Mouse (Mus musculus) frontal cortex, postnatal 14 days (tissue): ENCODE measurements around the gene Hnrnpu.
"Not testable (repeated sequence)": the region's sequence is repeated elsewhere in the genome, so short reads cannot be mapped to it uniquely, and the experiment has no call there.

Experiments
- DNase-seq, 2 experiments: peaks; one replicate each; pipeline ENCODE4 v3.0.0; 2022; ENCODE audit warnings: low spot score in 2 of 2

The Hnrnpu gene

GRCm38 (mm10) chr1:178310128-178310527 is 27.5 kb downstream of the Hnrnpu start:
- no peak for DNase-seq

GRCm38 (mm10) chr1:178309487-178309886 is 28.1 kb downstream of the Hnrnpu start:
- DNase-seq = no peak

- DNase-seq = peak; percentile 46 to 70
Observed at GRCm38 (mm10) chr1:178303425-178303824, 34.2 kb downstream of the Hnrnpu start.

- DNase-seq = not testable (repeated sequence)
Observed at GRCm38 (mm10) chr1:178301261-178301660, 36.3 kb downstream of the Hnrnpu start.

- no peak for DNase-seq
Observed at GRCm38 (mm10) chr1:178294051-178294450, 43.5 kb downstream of the Hnrnpu start.

GRCm38 (mm10) chr1:178291716-178292115 is 45.9 kb downstream of the Hnrnpu start:
- DNase-seq = no peak

- no peak for DNase-seq
Observed at GRCm38 (mm10) chr1:178287601-178288176, 49.9 kb downstream of the Hnrnpu start.

GRCm38 (mm10) chr1:178283946-178284720 is 53.5 kb downstream of the Hnrnpu start:
- no peak for DNase-seq

GRCm38 (mm10) chr1:178283314-178283713 is 54.3 kb downstream of the Hnrnpu start:
- DNase-seq = not testable (repeated sequence)

GRCm38 (mm10) chr1:178276054-178276911 is 61.3 kb downstream of the Hnrnpu start:
- peak; percentile 49 to 70 for DNase-seq

GRCm38 (mm10) chr1:178275738-178276053 is 61.9 kb downstream of the Hnrnpu start:
- peak in 1 of 2 experiments; percentile 6 for DNase-seq

- DNase-seq = no peak
Observed at GRCm38 (mm10) chr1:178275174-178275730, 62.3 kb downstream of the Hnrnpu start.
